Mouse (Mus musculus) lung, postnatal 36 days (tissue): ENCODE measurements around the gene Ptprg.

Experiments
- DNase-seq: peaks from one replicate; pipeline ENCODE4 v3.0.0; 2022; ENCODE audit warnings: mixed read lengths

Ptprg gene

GRCm38 (mm10) chr14:11825551-11825950, 272.2 kb downstream of the Ptprg start:
- no peak for DNase-seq

- no peak for DNase-seq
Observed at GRCm38 (mm10) chr14:11828086-11828485, 274.8 kb downstream of the Ptprg start.

- DNase-seq = peak; percentile 6
Observed at GRCm38 (mm10) chr14:11833678-11834077, 280.3 kb downstream of the Ptprg start.

- no peak for DNase-seq
Observed at GRCm38 (mm10) chr14:11835706-11836445, 282.5 kb downstream of the Ptprg start.

- DNase-seq = no peak
Observed at GRCm38 (mm10) chr14:11837714-11838113, 284.4 kb downstream of the Ptprg start.

- DNase-seq = peak; percentile 15
Observed at GRCm38 (mm10) chr14:11841621-11842020, 288.3 kb downstream of the Ptprg start.

- peak; percentile 21 for DNase-seq
Observed at GRCm38 (mm10) chr14:11852896-11853295, 299.6 kb downstream of the Ptprg start.

GRCm38 (mm10) chr14:11855499-11855898, 302.2 kb downstream of the Ptprg start:
- DNase-seq = no peak

GRCm38 (mm10) chr14:11857928-11858481, 304.7 kb downstream of the Ptprg start:
- DNase-seq = no peak

- no peak for DNase-seq
Observed at GRCm38 (mm10) chr14:11863286-11863685, 310.0 kb downstream of the Ptprg start.

- DNase-seq = no peak
Observed at GRCm38 (mm10) chr14:11864840-11865239, 311.5 kb downstream of the Ptprg start.

- DNase-seq = no peak
Observed at GRCm38 (mm10) chr14:11865332-11865731, 312.0 kb downstream of the Ptprg start.

GRCm38 (mm10) chr14:11865872-11866271, 312.5 kb downstream of the Ptprg start:
- DNase-seq = no peak

GRCm38 (mm10) chr14:11866416-11866815, 313.1 kb downstream of the Ptprg start:
- DNase-seq = peak; percentile 20

GRCm38 (mm10) chr14:11868636-11869035, 315.3 kb downstream of the Ptprg start:
- peak; percentile 84 for DNase-seq

- DNase-seq = no peak
Observed at GRCm38 (mm10) chr14:11871752-11872344, 318.5 kb downstream of the Ptprg start.

GRCm38 (mm10) chr14:11874266-11874665, 320.9 kb downstream of the Ptprg start:
- DNase-seq = no peak

GRCm38 (mm10) chr14:11874960-11875889, 321.9 kb downstream of the Ptprg start:
- DNase-seq = no peak

GRCm38 (mm10) chr14:11881082-11881481, 327.8 kb downstream of the Ptprg start:
- no peak for DNase-seq

GRCm38 (mm10) chr14:11883142-11883921, 330.0 kb downstream of the Ptprg start:
- peak; percentile 42 for DNase-seq

- no peak for DNase-seq
Observed at GRCm38 (mm10) chr14:11883995-11884394, 330.7 kb downstream of the Ptprg start.

GRCm38 (mm10) chr14:11886417-11886816, 333.1 kb downstream of the Ptprg start:
- no peak for DNase-seq
